Mouse (Mus musculus) C2C12 (cell line): ENCODE measurements at regions not wholly inside any gene's neighbourhood (a gene's known extent, or its start where the extent isn't known, plus 50 kb on each side); places are given as distances from the start of the nearest gene placed in this dataset.

Source experiments
- CEBPB ChIP-seq: IDR thresholded peaks from one replicate; pipeline ENCODE4 v1.6.1; 2011; ENCODE audit warnings: low read depth, mild to moderate bottlenecking, control low read depth, moderate library complexity
- CTCF ChIP-seq: IDR thresholded peaks from one replicate; pipeline ENCODE4 v1.5.1; 2011; ENCODE audit not compliant: control insufficient read depth, insufficient read depth, insufficient read length
- MAX ChIP-seq: IDR thresholded peaks from one replicate; pipeline ENCODE4 v1.6.1; 2011; ENCODE audit warnings: mild to moderate bottlenecking, control low read depth
- MYOD1 ChIP-seq: IDR thresholded peaks from one replicate; pipeline ENCODE4 v1.6.1; 2011; ENCODE audit warnings: low read depth; ENCODE audit not compliant: control insufficient read depth, insufficient read length

- TF ChIP-seq CTCF: no peak
- TF ChIP-seq MAX: no peak
- no peak for TF ChIP-seq MYOD1
- TF ChIP-seq CEBPB: no peak
These were observed 195.3 kb upstream of the Gm5148 start for GRCm38 (mm10) chr3:37919450-37920156.
